Mouse (Mus musculus) macrophage (primary cell): ENCODE measurements around the gene Dcpp1. TPM values are rescaled to one million over a fixed set of nuclear protein-coding genes. Genes with fewer than 3 reads are reported as not detected.
"Not testable (repeated sequence)": the region's sequence is repeated elsewhere in the genome, so short reads cannot be mapped to it uniquely, and the experiment has no call there.

Source experiments
- H3K27ac ChIP-seq: fragments of 350-480 bp; formaldehyde crosslinking; 2 replicates; pipeline ENCODE4 v1.9.0; 2021
- H3K36me3 ChIP-seq: fragments of 350-480 bp; formaldehyde crosslinking; 2 replicates; pipeline ENCODE4 v1.9.0; 2021; ENCODE audit errors: inconsistent target
- H3K4me3 ChIP-seq: fragments of 350-480 bp; formaldehyde crosslinking; 2 replicates; pipeline ENCODE4 v1.9.0; 2021; ENCODE audit errors: inconsistent target
- H3K79me2 ChIP-seq: fragments of 350-480 bp; formaldehyde crosslinking; 2 replicates; pipeline ENCODE4 v1.9.0; 2021; ENCODE audit errors: inconsistent target
- WGBS: methylation state at CpG from one replicate; pipeline ENCODE4 v1.1.7; 2026; ENCODE audit warnings: inconsistent platforms; ENCODE audit not compliant: missing documents; 5-methylcytosine and 5-hydroxymethylcytosine counted together
- polyA plus RNA-seq: library from polyadenylated mRNA; stranded (reverse); fragments of 250-400 nt; gene quantifications from 3 replicates; pipeline ENCODE4 v1.2.4, GENCODE M21; 2018; ENCODE audit warnings: inconsistent platforms
- total RNA-seq, 78 experiments: library from RNA; depleted of rRNA; stranded (reverse); fragments of 250-400 nt; gene quantifications; 1 replicate in 9 of 78; 2 replicates in 24 of 78; 3 replicates in 43 of 78; 4 replicates in 2 of 78; pipeline ENCODE4 v1.2.4; 2018; ENCODE audit warnings: inconsistent platforms in 56 of 78

Dcpp1 gene
- total RNA-seq (2018; cell fraction: chromatin; rRNA removed): not detected
- not detected for total RNA-seq (2018; cell fraction: cytosol; rRNA removed)
- not detected for total RNA-seq (2018; cell fraction: nucleus; rRNA removed)
- not detected in 3 replicates for polyA plus RNA-seq

- not testable (repeated sequence) for H3K4me3 ChIP-seq, H3K36me3 ChIP-seq, H3K27ac ChIP-seq, H3K79me2 ChIP-seq
- whole genome bisulfite sequencing: 74% methylated on average over 3 of the region's 4 CpGs
Observed at GRCm38 (mm10) chr17:23880576-23880975, at the start of gene Dcpp1, which contains the start of gene Dcpp2. TSS of gene Dcpp1 (plus strand) at chr17:23880876. TSS of gene Dcpp2 (plus strand) at chr17:23880880.

- WGBS: 92% methylated on average over 1 of the region's 1 CpGs
- Histone ChIP-seq H3K4me3 (no peak overlapping the region), H3K79me2 (peaks cover 25% of the 10 kb centered on the region), H3K36me3 (no peaks in the 10 kb centered on the region), H3K27ac (no peak overlapping the region)
Observed at GRCm38 (mm10) chr17:23831201-23831600, 49.5 kb upstream of the Dcpp1 start.

GRCm38 (mm10) chr17:23836006-23836575 is 44.6 kb upstream of the Dcpp1 start, which contains the start of gene Prss33:
TSS of gene Prss33 (minus strand) at chr17:23836056.
- no peak within 1 kb of the TSS for H3K27ac ChIP-seq
- no peaks in the 10 kb centered on the region for H3K79me2 ChIP-seq
- WGBS: 95% methylated on average over 8 of the region's 8 CpGs
- no peaks in the 10 kb centered on the region for H3K36me3 ChIP-seq
- no peak within 1 kb of the TSS for H3K4me3 ChIP-seq

- H3K79me2 ChIP-seq: no peaks in the 10 kb centered on the region
- no peak overlapping the region for H3K4me3 ChIP-seq
- no peak overlapping the region for H3K27ac ChIP-seq
- 34% methylated on average over 4 of the region's 4 CpGs for WGBS
- no peaks in the 10 kb centered on the region for H3K36me3 ChIP-seq
Observed at GRCm38 (mm10) chr17:23841145-23841544, 39.5 kb upstream of the Dcpp1 start.

GRCm38 (mm10) chr17:23843141-23843811 is 37.4 kb upstream of the Dcpp1 start:
- no peak overlapping the region for H3K4me3 ChIP-seq
- no peaks in the 10 kb centered on the region for H3K36me3 ChIP-seq
- 78% methylated on average over 21 of the region's 23 CpGs for WGBS
- no peaks in the 10 kb centered on the region for H3K79me2 ChIP-seq
- H3K27ac ChIP-seq: no peak overlapping the region

- 40% methylated on average over 17 of the region's 19 CpGs for WGBS
- no peak within 1 kb of the TSS for H3K4me3 ChIP-seq
- no peak within 1 kb of the TSS for H3K27ac ChIP-seq
- no peaks in the 10 kb centered on the region for H3K79me2 ChIP-seq
- H3K36me3 ChIP-seq: no peaks in the 10 kb centered on the region
Observed at GRCm38 (mm10) chr17:23843812-23844273, 36.8 kb upstream of the Dcpp1 start, which contains the start of the genes Prss32 and Prss41. TSS of gene Prss32 (plus strand) at chr17:23843855. TSS of gene Prss41 (minus strand) at chr17:23844172.

- Histone ChIP-seq H3K36me3 (no peaks in the 10 kb centered on the region), H3K79me2 (no peaks in the 10 kb centered on the region), H3K4me3 (no peak overlapping the region), H3K27ac (no peak overlapping the region)
- WGBS: 89% methylated on average over 2 of the region's 2 CpGs
Observed at GRCm38 (mm10) chr17:23850028-23850427, 30.6 kb upstream of the Dcpp1 start.

GRCm38 (mm10) chr17:23850853-23851749 is 29.6 kb upstream of the Dcpp1 start:
- no peaks in the 10 kb centered on the region for H3K79me2 ChIP-seq
- H3K4me3 ChIP-seq: no peak overlapping the region
- H3K27ac ChIP-seq: no peak overlapping the region
- WGBS: 58% methylated on average over 10 of the region's 19 CpGs
- H3K36me3 ChIP-seq: no peaks in the 10 kb centered on the region

- no peak overlapping the region for H3K27ac ChIP-seq
- 44% methylated on average over 5 of the region's 5 CpGs for WGBS
Observed at GRCm38 (mm10) chr17:23853292-23853691, 27.4 kb upstream of the Dcpp1 start.

GRCm38 (mm10) chr17:23854229-23854765 is 26.4 kb upstream of the Dcpp1 start:
- Histone ChIP-seq H3K27ac (no peak overlapping the region), H3K79me2 (no peaks in the 10 kb centered on the region), H3K4me3 (no peak overlapping the region), H3K36me3 (no peaks in the 10 kb centered on the region)
- 94% methylated on average over 9 of the region's 10 CpGs for WGBS

More at GRCm38 (mm10) chr17:23853292-23853691, 27.4 kb upstream of the Dcpp1 start:
- no peaks in the 10 kb centered on the region for H3K36me3 ChIP-seq
- no peak overlapping the region for H3K4me3 ChIP-seq
- no peaks in the 10 kb centered on the region for H3K79me2 ChIP-seq

- Histone ChIP-seq H3K4me3 (no peak overlapping the region), H3K36me3 (no peaks in the 10 kb centered on the region), H3K79me2 (no peaks in the 10 kb centered on the region), H3K27ac (no peak overlapping the region)
- 92% methylated on average over 6 of the region's 6 CpGs for WGBS
Observed at GRCm38 (mm10) chr17:23857193-23857592, 23.5 kb upstream of the Dcpp1 start.

GRCm38 (mm10) chr17:23857913-23858312 is 22.8 kb upstream of the Dcpp1 start:
- Histone ChIP-seq H3K36me3 (no peaks in the 10 kb centered on the region), H3K4me3 (no peak overlapping the region), H3K79me2 (no peaks in the 10 kb centered on the region), H3K27ac (no peak overlapping the region)
- 90% methylated on average over 2 of the region's 2 CpGs for WGBS

- H3K79me2 ChIP-seq: no peaks in the 10 kb centered on the region
- 93% methylated on average over 4 of the region's 4 CpGs for WGBS
- no peaks in the 10 kb centered on the region for H3K36me3 ChIP-seq
- H3K27ac ChIP-seq: no peak overlapping the region
- H3K4me3 ChIP-seq: no peak overlapping the region
Observed at GRCm38 (mm10) chr17:23862926-23863325, 17.8 kb upstream of the Dcpp1 start.

- 90% methylated on average over 15 of the region's 15 CpGs for WGBS
- no peak within 1 kb of the TSS for H3K4me3 ChIP-seq
- H3K27ac ChIP-seq: no peak within 1 kb of the TSS
- no peaks in the 10 kb centered on the region for H3K36me3 ChIP-seq
- no peaks in the 10 kb centered on the region for H3K79me2 ChIP-seq
Observed at GRCm38 (mm10) chr17:23867756-23868155, 12.9 kb upstream of the Dcpp1 start, which contains the start of gene Prss21. TSS of gene Prss21 (plus strand) at chr17:23868056.
